Mouse (Mus musculus) B cell, adult 2 months (primary cell): ENCODE data around the gene Dtd1.
A peak's percentile ranks its signal among the peaks of the same experiment; 100 is the strongest.

Experiments used
- DNase-seq, 2 experiments: peaks; one replicate each; pipeline ENCODE4 v3.0.0; 2022

Gene Dtd1

GRCm38 (mm10) chr2:144599831-144600687 lies at the start of gene Dtd1:
TSS of gene Dtd1 (plus strand) at chr2:144599897.
- DNase-seq, result peak; percentile 90 to 93

GRCm38 (mm10) chr2:144550529-144550928 lies 49.2 kb upstream of the Dtd1 start, which contains the start of gene Rbbp9:
TSS of gene Rbbp9 (minus strand) at chr2:144550869.
- peak; percentile 54 to 56 for DNase-seq

- DNase-seq, result no peak
These were observed 45.8 kb upstream of the Dtd1 start for GRCm38 (mm10) chr2:144553905-144554304.

- peak in 1 of 2 experiments; percentile 22 for DNase-seq
These were observed 44.3 kb upstream of the Dtd1 start for GRCm38 (mm10) chr2:144555286-144555819.

- peak; percentile 92 to 93 for DNase-seq
These were observed 43.7 kb upstream of the Dtd1 start, which contains the start of gene Sec23b for GRCm38 (mm10) chr2:144555820-144556552. TSS of gene Sec23b (plus strand) at chr2:144556229.

- DNase-seq, result peak in 1 of 2 experiments; percentile 8
These were observed 11.0 kb upstream of the Dtd1 start for GRCm38 (mm10) chr2:144588723-144589122.

- peak; percentile 5 to 12 for DNase-seq
These were observed 6.7 kb upstream of the Dtd1 start for GRCm38 (mm10) chr2:144593036-144593435.

- peak; percentile 69 to 71 for DNase-seq
These were observed 5.6 kb upstream of the Dtd1 start, which contains the start of gene Smim26 for GRCm38 (mm10) chr2:144593951-144594651. TSS of gene Smim26 (plus strand) at chr2:144594054.

GRCm38 (mm10) chr2:144598006-144598405 lies 1.7 kb upstream of the Dtd1 start:
- no peak for DNase-seq

- no peak for DNase-seq
These were observed 1.9 kb downstream of the Dtd1 start for GRCm38 (mm10) chr2:144601576-144601975.

GRCm38 (mm10) chr2:144613956-144614355 lies 14.3 kb downstream of the Dtd1 start:
- no peak for DNase-seq

- no peak for DNase-seq
These were observed 17.6 kb downstream of the Dtd1 start for GRCm38 (mm10) chr2:144617074-144617874.

- DNase-seq, result no peak
These were observed 21.8 kb downstream of the Dtd1 start for GRCm38 (mm10) chr2:144621491-144621890.

- no peak for DNase-seq
These were observed 33.9 kb downstream of the Dtd1 start for GRCm38 (mm10) chr2:144633551-144633950.

- DNase-seq, result no peak
These were observed 34.5 kb downstream of the Dtd1 start for GRCm38 (mm10) chr2:144634231-144634630.

GRCm38 (mm10) chr2:144634729-144635128 lies 35.0 kb downstream of the Dtd1 start:
- no peak for DNase-seq

GRCm38 (mm10) chr2:144635644-144636320 lies 36.1 kb downstream of the Dtd1 start:
- DNase-seq, result peak; percentile 63 to 68

GRCm38 (mm10) chr2:144637204-144637603 lies 37.5 kb downstream of the Dtd1 start:
- no peak for DNase-seq

GRCm38 (mm10) chr2:144637671-144638395 lies 38.1 kb downstream of the Dtd1 start:
- no peak for DNase-seq

GRCm38 (mm10) chr2:144638719-144639118 lies 39.0 kb downstream of the Dtd1 start:
- DNase-seq, result no peak
